Mouse (Mus musculus) thymus, postnatal 10 days (tissue): ENCODE results near the gene Zic1.

Experiments
- DNase-seq, 2 experiments: peaks; one replicate each; pipeline ENCODE4 v3.0.0; 2021; ENCODE audit warnings: low spot score in 2 of 2

Zic1 gene

DNA sequence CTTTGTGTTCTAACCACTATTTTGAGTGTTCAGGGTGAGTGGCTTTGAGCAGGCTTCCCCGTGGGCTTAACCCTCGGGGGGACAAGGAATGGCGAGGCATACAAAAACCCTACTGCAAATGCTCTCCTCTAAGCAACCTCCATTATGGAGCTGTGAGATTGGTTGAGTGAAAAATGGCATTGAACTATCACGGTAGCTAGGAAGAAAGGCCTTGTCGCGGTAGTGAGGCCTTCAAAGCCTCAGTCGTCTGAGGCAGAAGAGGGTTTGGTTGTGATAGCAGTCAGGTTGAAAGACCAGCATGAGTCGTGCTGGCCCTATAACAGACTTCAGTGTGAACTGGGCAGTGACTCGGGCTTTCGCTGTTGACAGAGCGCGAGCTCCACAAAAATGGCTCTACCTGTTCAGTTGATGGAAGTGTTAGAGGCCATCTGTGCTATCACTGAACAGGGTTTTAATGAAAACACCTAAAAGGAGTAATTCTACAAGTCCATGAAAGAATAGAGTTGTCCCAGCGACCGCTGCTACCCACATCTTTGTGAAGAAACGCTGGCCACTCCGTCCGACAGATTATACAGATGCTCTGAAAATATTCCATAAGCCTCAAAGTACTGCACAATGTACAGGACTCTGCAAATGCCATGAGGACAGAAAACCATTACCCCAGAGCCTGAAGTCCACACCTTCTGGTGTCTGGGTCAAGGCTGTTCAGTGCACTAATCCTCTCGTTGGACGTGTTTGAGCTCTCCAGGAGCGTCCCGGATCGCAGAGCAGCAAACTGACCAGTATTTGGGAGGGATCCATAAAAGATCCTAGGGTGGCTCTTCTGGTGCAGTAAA is 11.0 kb downstream of the Zic1 start:
- no peak for DNase-seq

DNA sequence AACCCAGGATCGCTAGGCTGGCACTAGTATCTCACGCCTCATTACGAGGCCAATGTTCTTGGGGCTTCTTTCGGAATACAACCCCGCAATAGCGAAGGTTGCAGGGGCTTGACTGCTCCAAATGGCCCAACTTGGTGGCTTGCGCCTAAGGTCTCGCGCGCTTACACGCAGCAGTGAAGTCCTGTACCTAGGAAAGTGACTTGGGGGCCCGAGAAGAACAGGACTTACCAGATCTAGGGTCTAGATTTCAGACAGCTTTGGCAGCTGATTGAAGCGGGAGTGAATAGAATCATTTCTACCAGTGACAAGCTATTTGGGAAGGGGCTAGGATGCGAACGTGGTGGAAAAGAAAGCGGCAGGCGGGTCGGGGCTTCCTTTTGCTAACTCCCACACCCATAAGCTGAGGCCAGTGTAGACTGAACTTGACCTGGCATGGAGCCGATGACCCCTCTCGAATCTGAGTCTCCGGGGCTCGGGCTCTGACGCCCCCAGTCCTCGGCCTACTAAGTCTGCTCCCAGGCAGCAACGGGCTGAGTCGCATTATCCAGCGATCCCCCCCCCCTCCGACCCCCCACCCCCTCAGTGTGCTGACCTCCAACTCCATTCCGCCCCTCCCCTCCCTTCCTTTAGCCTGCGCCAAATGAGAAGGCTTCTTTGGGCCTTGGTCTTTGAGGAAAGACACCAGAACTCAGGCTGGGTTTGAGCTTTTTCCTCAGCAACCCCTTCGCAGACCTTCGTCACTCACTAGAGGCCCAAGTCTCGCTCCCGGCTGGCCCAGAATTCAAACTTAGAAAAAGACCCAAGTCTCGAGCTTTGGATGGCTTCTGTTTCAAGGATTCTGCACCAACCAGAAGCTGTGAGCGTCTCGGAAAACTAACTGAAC is 11.8 kb downstream of the Zic1 start:
- no peak for DNase-seq

DNA sequence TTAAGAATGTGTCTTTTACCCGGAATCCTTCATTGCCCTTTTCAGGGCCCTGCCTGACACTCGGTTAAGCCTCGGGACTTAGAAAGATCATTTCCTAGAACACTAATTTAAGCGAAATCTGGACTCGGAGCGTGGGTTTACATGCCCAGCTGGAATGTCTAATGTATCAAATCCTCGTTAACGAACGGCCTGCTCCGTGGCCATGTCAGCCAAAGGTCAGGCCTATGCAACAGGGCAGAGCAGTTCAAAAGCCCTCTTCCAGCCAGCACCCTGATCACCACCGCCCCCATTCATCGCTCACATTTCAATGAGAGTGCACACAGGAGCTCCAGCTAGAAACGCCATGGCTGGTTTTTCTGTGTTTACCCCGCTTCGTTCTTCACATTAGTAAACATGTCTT is 12.8 kb downstream of the Zic1 start:
- no peak for DNase-seq

DNA sequence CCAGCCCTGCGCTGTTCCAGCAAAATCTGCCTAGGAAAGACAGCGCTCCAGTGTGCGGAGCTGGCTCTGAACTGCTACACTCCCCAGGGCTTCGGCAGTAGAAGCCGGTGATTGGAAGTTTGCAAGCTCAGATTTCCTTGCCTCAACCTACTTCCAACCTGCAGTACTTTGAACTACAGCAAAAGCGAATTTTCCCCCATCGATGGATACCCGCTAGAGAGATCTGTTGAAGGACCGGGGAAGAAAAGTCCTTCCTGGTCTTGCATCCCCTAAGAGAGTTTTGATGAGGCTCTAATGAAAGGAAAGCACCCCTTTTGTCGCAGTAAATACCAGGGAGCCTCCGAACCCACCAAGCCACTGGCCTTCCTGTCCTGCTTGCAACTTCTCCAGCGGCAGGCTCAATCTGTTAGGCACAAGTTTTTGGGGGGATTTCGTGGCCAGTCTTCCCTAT is 13.6 kb downstream of the Zic1 start:
- DNase-seq, result no peak

DNA sequence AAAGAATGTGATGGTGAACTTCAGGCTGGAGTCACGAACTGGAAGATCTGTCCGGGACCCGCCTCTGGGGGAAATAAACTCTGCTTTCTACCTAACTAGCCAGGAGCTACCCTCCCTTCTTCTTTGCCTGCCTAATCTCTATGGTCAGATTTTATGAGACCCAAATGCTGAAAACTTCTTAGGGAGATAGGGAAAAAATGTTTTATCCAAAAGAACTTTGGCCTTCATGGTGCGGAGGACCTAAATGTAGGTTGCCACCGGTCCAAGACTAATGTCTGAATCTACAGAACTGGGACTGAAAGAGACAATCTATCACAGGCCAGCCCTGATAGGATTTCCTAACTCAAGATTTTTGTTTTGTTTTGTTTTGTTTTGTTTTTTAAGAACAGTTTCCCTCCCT is 14.2 kb downstream of the Zic1 start:
- DNase-seq, result no peak

DNA sequence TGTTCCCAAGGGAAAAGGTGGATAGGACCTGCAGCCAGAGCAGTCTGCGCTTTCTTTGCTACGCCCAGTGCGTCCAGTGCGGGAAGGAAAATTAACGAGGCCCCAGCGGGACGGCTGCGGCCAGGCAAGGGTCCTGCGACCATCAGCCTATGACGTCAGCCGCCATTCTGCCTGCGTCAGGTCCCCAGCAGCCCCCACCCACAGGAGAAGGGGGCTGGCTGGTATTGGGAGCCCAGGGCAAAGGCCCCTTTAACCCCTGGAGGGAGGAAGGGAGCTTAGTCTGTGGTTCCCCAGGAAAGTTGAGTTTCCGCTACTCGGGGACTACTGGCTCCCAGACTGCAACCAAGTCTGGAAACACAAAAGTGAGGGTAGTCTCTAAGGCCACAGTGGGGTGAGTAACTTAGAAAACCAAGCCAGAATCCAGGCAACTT is 14.7 kb downstream of the Zic1 start:
- no peak for DNase-seq

DNA sequence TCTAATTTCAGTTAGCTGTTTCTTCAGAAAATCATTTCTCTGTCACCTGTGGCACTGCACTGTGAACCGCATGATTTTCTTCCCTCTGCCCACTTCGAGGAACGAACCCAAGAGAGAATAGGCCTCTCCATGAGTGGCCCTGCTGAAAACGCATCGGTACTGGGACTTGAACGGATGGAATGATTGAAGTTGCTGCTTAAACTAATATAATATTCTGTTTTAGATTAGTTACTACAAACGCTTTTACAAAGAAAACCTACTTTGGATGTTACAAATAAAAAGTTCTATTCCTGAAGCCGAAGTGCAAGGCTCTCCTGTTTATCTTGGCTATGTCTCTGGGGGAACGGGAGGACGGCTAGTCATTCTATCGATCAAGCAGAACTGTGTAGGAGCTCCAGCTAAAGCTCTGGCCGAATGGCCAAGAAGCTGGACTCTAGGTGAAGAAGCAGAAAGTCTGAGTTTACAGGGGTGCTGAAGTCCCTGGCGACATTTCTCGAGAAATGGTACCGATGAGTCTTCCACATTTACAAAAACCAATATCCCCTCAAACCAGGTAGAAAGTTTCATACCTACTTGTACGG is 15.3 kb downstream of the Zic1 start:
- no peak for DNase-seq

DNA sequence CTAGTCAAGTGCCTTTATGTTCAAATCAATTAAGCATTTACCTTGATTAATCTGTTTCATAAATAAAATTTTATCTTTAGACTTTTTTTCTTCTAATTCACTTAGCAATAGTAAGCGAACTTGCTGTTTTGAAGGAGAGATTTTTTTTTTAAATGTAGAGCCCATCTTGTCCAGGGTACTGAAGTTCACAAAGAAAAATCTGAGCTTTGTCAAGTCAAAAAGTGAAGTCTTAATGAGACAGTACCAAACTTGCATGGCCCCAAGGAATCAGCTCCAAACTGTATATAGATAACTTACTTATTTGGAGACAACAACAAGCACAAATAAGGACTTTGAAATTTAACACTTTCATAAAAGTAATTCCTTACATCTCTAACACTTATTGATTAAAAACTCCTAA is 16.9 kb downstream of the Zic1 start:
- DNase-seq, result no peak

DNA sequence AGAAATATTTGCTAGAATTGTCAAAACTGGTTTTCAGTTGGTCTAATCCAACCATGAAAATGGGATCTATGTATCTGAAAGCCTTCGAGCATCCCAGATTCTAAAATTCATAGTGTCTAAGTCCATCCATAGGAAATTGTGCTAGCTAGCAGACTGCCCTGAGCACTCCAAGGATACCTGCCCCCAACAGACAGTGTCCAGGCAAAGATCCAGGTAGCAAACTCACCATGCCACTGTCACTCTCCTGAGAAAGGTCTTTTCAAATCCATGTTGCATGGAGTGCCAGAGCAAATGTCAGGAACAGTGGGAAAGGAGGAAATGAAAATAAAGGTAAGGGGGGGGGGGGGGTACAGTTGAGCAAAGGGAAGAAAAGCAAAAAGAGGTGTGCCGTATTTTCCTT is 18.0 kb downstream of the Zic1 start:
- DNase-seq, result no peak
